ENCODE assay signal across 14 mouse cellular contexts in genomic region chr10:42294392-42294791, GRCm38 (mm10). TPM values are rescaled to one million over a fixed set of nuclear protein-coding genes. Genes with fewer than 3 reads are reported as not detected.
DNase-seq lines count a peak whose midpoint lies in the region; ATAC-seq and TF ChIP-seq lines count a peak whose summit lies in the region.
"Had no signal": no experiment of that assay in that cellular context is flagged by ENCODE, and none has a peak within 500 bp of the region (broad histone marks: within the 10 kb centered on the region; RNA-seq: fewer than 3 reads in every experiment).

No protein-coding gene starts in this region.

- no peak for TF ChIP-seq POLR2A in myocyte (IDR thresholded peaks at IDR 0.05; ENCODE audit: insufficient read length, low read depth)

- 0 out of 2 replicates have a peak overlapping the region, but pooled peaks have one; percentile 4 for H3K9ac ChIP-seq in liver, embryonic 12.5 days
- no peak overlapping the region for H3K9ac ChIP-seq in stomach, postnatal 0 days (ENCODE audit: low read length)
- H3K9ac ChIP-seq: embryonic facial prominence, embryonic 13.5 days; forebrain, embryonic 12.5 days; heart, embryonic 13.5 days; hindbrain, embryonic 15.5 days had no signal

- no peaks in the 10 kb centered on the region for H3K36me3 ChIP-seq in liver, embryonic 12.5 days
- no peaks in the 10 kb centered on the region for H3K36me3 ChIP-seq in myocyte (ENCODE audit: control insufficient read depth, insufficient read depth)
- no peaks in the 10 kb centered on the region for H3K36me3 ChIP-seq in stomach, postnatal 0 days (ENCODE audit: control insufficient read depth, insufficient read depth, low read length)
- H3K36me3 ChIP-seq: embryonic facial prominence, embryonic 13.5 days; forebrain, embryonic 12.5 days; heart, embryonic 13.5 days; hindbrain, embryonic 15.5 days had no signal

- H3K27ac ChIP-seq in liver, embryonic 12.5 days = no peak overlapping the region
- no peak overlapping the region for H3K27ac ChIP-seq in stomach, postnatal 0 days (replicated peaks)
- H3K27ac ChIP-seq: embryonic facial prominence, embryonic 13.5 days; forebrain, embryonic 12.5 days; heart, embryonic 13.5 days; hindbrain, embryonic 15.5 days had no signal

- H3K27me3 ChIP-seq in liver, embryonic 12.5 days (replicated peaks) = no peaks in the 10 kb centered on the region
- H3K27me3 ChIP-seq in myocyte (ENCODE audit: control insufficient read depth, insufficient read depth, insufficient read length) = no peaks in the 10 kb centered on the region
- H3K27me3 ChIP-seq in stomach, postnatal 0 days (ENCODE audit: control insufficient read depth, insufficient read depth, low read length) = no peaks in the 10 kb centered on the region
- H3K27me3 ChIP-seq: CH12.LX; embryonic facial prominence, embryonic 13.5 days; heart, embryonic 13.5 days; hindbrain, embryonic 15.5 days had no signal

- H3K79me2 ChIP-seq in myocyte (ENCODE audit: control insufficient read depth, insufficient read depth) = no peaks in the 10 kb centered on the region

- no peak overlapping the region for H3ac ChIP-seq in myocyte (ENCODE audit: control insufficient read depth, insufficient read length)

- DNase-seq in adrenal gland, postnatal 14 days = peak; percentile 20
- no peak for DNase-seq in adrenal gland, adult 2 months
- DNase-seq in liver = no peak
- DNase-seq in MN1 (ENCODE audit: low spot score) = peak; percentile 6
- DNase-seq in stomach, postnatal 0 days (ENCODE audit: low spot score) = no peak
- DNase-seq: adrenal gland, postnatal 25 days; gastrocnemius, postnatal 14 days had no signal

- H3K4me3 ChIP-seq in liver, embryonic 12.5 days = no peak overlapping the region
- no peak overlapping the region for H3K4me3 ChIP-seq in myocyte
- no peak overlapping the region for H3K4me3 ChIP-seq in stomach, postnatal 0 days (ENCODE audit: low read depth, low read length)
- H3K4me3 ChIP-seq: embryonic facial prominence, embryonic 13.5 days; forebrain, embryonic 12.5 days; heart, embryonic 13.5 days; hindbrain, embryonic 15.5 days had no signal

- no peak overlapping the region for H3K4me2 ChIP-seq in liver, embryonic 12.5 days
- H3K4me2 ChIP-seq in myocyte (ENCODE audit: low read depth) = peak overlapping the region; percentile 39
- H3K4me2 ChIP-seq in stomach, postnatal 0 days (replicated peaks; ENCODE audit: low read depth) = no peak overlapping the region
- H3K4me2 ChIP-seq: embryonic facial prominence, embryonic 13.5 days; forebrain, embryonic 12.5 days; heart, embryonic 13.5 days; hindbrain, embryonic 15.5 days had no signal

- no peak for TF ChIP-seq EP300 in stomach, postnatal 0 days (optimal IDR thresholded peaks at IDR 0.05)

- H3K9me3 ChIP-seq in liver, embryonic 12.5 days (replicated peaks) = no peaks in the 10 kb centered on the region
- no peaks in the 10 kb centered on the region for H3K9me3 ChIP-seq in stomach, postnatal 0 days (ENCODE audit: control insufficient read depth, low read length)
- H3K9me3 ChIP-seq: forebrain, embryonic 12.5 days; heart, embryonic 13.5 days; hindbrain, embryonic 15.5 days had no signal

- no peak for TF ChIP-seq CTCF in stomach, postnatal 0 days (IDR thresholded peaks at IDR 0.05; ENCODE audit: low read depth)

- WGBS in liver, embryonic 12.5 days (ENCODE audit: insufficient replicate concordance) = 25% methylated on average over 2 of the region's 2 CpGs
- WGBS in stomach, postnatal 0 days = 65% methylated on average over 2 of the region's 2 CpGs

- H3K4me1 ChIP-seq in liver, embryonic 12.5 days = peaks cover 32% of the 10 kb centered on the region
- no peaks in the 10 kb centered on the region for H3K4me1 ChIP-seq in stomach, postnatal 0 days (replicated peaks; ENCODE audit: control insufficient read depth, insufficient read depth)
- H3K4me1 ChIP-seq: embryonic facial prominence, embryonic 13.5 days; forebrain, embryonic 12.5 days; hindbrain, embryonic 15.5 days had no signal

- ATAC-seq in liver, embryonic 12.5 days = no peak
- ATAC-seq in stomach, postnatal 0 days (ENCODE audit: low FRiP score, low TSS enrichment) = no peak

TF ChIP-seq in myocyte, 11 proteins besides CTCF, POLR2A, EP300 and RAD21:
- TF ChIP-seq E2F4 (IDR thresholded peaks at IDR 0.05; ENCODE audit: insufficient read depth) (no peak), MYOG (IDR thresholded peaks at IDR 0.05; ENCODE audit: control insufficient read depth in 1 of 3, insufficient read depth in 1 of 3, insufficient read length in 2 of 3, low read depth in 2 of 3) (peak in 1 of 3 experiments; percentile 67), POLR2AphosphoS2 (IDR thresholded peaks at IDR 0.05; ENCODE audit: insufficient read length, low read depth) (no peak), SRF (IDR thresholded peaks at IDR 0.05; ENCODE audit: control insufficient read depth, insufficient read length, low read depth) (peak; percentile 60), USF1 (IDR thresholded peaks at IDR 0.05; ENCODE audit: low read depth) (peak; percentile 1), TCF3 (IDR thresholded peaks at IDR 0.05; ENCODE audit: insufficient read length, low read depth) (peak; percentile 65), MYOD1 (IDR thresholded peaks at IDR 0.05; ENCODE audit: control insufficient read depth in 1 of 3, insufficient read length in 2 of 3, low read depth in 2 of 3) (peak in 2 of 3 experiments; percentile 61 to 66)

RNA-seq across cellular contexts. Expression of gene Foxo3, which starts 17.8 kb away (rescaled TPM):
- 49.0 and 55.7 TPM in 2 replicates for total RNA-seq in adrenal gland, postnatal 14 days (2021)
- total RNA-seq in adrenal gland, adult 2 months (2021) = 10 to 100 TPM; 39.7 to 55.6 TPM
- 53.3 and 76.1 TPM in 2 replicates for polyA plus RNA-seq in adrenal gland, adult 2 months (2012; rRNA removed)
- polyA plus RNA-seq in liver, embryonic 12.5 days (2016; fragmentation: Nextera tagmentation; extraction: Ambion mirVana) = 16.9 and 17.9 TPM in 2 replicates
- 11.2 TPM for polyA plus RNA-seq in myocyte (2012; fragmentation: generic; extraction: Trizol)
- polyA plus RNA-seq in stomach, postnatal 0 days (2015; fragmentation: Nextera tagmentation; extraction: Ambion mirVana) = 7.6 and 8.0 TPM in 2 replicates

Comparison
In these comparisons a context has a peak if more than half of its experiments do, and no peak if none do; other contexts are left out.
1. DNase-seq: peak in adrenal gland, postnatal 14 days (single experiment) and MN1 (single experiment); none in adrenal gland, adult 2 months (single experiment), liver (single experiment) and stomach, postnatal 0 days (single experiment).